Mouse (Mus musculus): Measurements from ENCODE around the gene Dbf4. TPM values are rescaled to one million over a fixed set of nuclear protein-coding genes. Genes with fewer than 3 reads are reported as not detected.

The Dbf4 gene
- polyA plus RNA-seq, 1 experiment from 2014 or later: 47.2 TPM

DNA sequence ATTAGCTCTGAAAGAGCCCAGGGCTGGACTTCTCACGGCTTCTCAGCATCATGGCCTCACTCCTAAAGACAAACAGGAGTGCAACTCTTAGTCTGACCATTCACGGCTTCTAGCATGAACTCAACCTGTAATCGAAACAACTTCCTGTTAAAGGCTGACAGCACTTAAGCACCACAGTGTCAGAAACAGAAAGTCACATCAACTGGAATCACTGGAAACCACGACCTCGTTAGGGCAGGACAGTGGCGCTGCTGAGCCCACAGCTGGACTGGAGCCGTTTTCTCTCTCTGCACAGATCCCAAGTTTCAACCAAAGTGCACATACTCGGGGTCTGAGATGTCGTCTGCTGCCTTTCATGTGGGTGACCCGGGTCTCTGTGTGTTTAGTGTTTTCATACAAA, 73.0 kb downstream of the Dbf4 start:
- H3K9ac ChIP-seq (ENCODE audit: low read length): no peak overlapping the region
- no peak overlapping the region for H3K27ac ChIP-seq (ENCODE audit: low read depth)
- no peaks in the 10 kb centered on the region for H3K9me3 ChIP-seq (ENCODE audit: control insufficient read depth, low read length)
- 61% methylated on average over 10 of the region's 10 CpGs for WGBS
- H3K4me3 ChIP-seq (ENCODE audit: low read depth, low read length): no peak overlapping the region
- H3K4me2 ChIP-seq (ENCODE audit: low read length): no peak overlapping the region
- H3K27me3 ChIP-seq (replicated peaks; ENCODE audit: control insufficient read depth, insufficient read depth, low read length): no peaks in the 10 kb centered on the region
- ATAC-seq (replicated peaks; ENCODE audit: low FRiP score, low TSS enrichment, low read depth): no peak
- no peaks in the 10 kb centered on the region for H3K36me3 ChIP-seq (ENCODE audit: control insufficient read depth, insufficient read depth, low read length)
- no peak for DNase-seq (ENCODE audit: low spot score)
- H3K4me1 ChIP-seq (replicated peaks; ENCODE audit: control insufficient read depth, insufficient read depth, low read length): no peaks in the 10 kb centered on the region

Other genes with a start within 250 kb of the Dbf4 start
- gene Adam22, start 54.6 kb downstream of the Dbf4 start, polyA plus RNA-seq (2014; fragmentation: Nextera tagmentation; extraction: Ambion mirVana): 10.5 and 11.0 TPM in 2 replicates
- 10.2 and 11.0 TPM in 2 replicates for gene Slc25a40, start 134 bp upstream of the Dbf4 start, polyA plus RNA-seq (2014; fragmentation: Nextera tagmentation; extraction: Ambion mirVana)
- 8.6 and 9.1 TPM in 2 replicates for gene Rundc3b, start 200.2 kb upstream of the Dbf4 start, polyA plus RNA-seq (2014; fragmentation: Nextera tagmentation; extraction: Ambion mirVana)
- gene Abcb1a, start 237.4 kb upstream of the Dbf4 start, polyA plus RNA-seq (2014; fragmentation: Nextera tagmentation; extraction: Ambion mirVana): 5.8 and 8.2 TPM in 2 replicates

Measured in intestine, embryonic 14.5 days (tissue).